Mouse (Mus musculus) midbrain, embryonic 16.5 days (tissue): ENCODE measurements at regions not wholly inside any gene's neighbourhood (a gene's known extent, or its start where the extent isn't known, plus 50 kb on each side); places are given as distances from the start of the nearest gene placed in this dataset.

Experiments used
- ATAC-seq: fragments of 200-750 bp; cut with Nextera tagmentation; 2 replicates; pipeline ENCODE4 v1.8.0; 2017; ENCODE audit warnings: moderate TSS enrichment
- H3K27ac ChIP-seq: fragments of 300-500 bp; sonication (generic); 2 replicates; pipeline ENCODE4 v1.5.1; 2014; ENCODE audit warnings: mild to moderate bottlenecking, low read length, mixed read lengths
- H3K27me3 ChIP-seq: fragments of 300-500 bp; sonication (generic); 2 replicates; pipeline ENCODE4 v1.6.1; 2014; ENCODE audit warnings: low read depth, low read length, mixed read lengths; ENCODE audit not compliant: control insufficient read depth, insufficient read depth
- H3K36me3 ChIP-seq: fragments of 300-500 bp; sonication (generic); 2 replicates; pipeline ENCODE4 v1.6.1; 2014; ENCODE audit warnings: mild to moderate bottlenecking, low read length, moderate library complexity, mixed read lengths; ENCODE audit not compliant: control insufficient read depth, insufficient read depth
- H3K4me1 ChIP-seq: fragments of 300-500 bp; sonication (generic); 2 replicates; pipeline ENCODE4 v1.6.1; 2014; ENCODE audit warnings: mild to moderate bottlenecking, low read length, mixed read lengths; ENCODE audit not compliant: control insufficient read depth, insufficient read depth
- H3K4me2 ChIP-seq: fragments of 300-500 bp; sonication (generic); 2 replicates; pipeline ENCODE4 v1.6.1; 2014; ENCODE audit warnings: mild to moderate bottlenecking, low read length, mixed read lengths
- H3K4me3 ChIP-seq: fragments of 300-500 bp; sonication (generic); 2 replicates; pipeline ENCODE4 v1.5.1; 2014; ENCODE audit warnings: low read depth, mild to moderate bottlenecking, low read length, moderate library complexity, mixed read lengths
- H3K9ac ChIP-seq: fragments of 300-500 bp; sonication (generic); 2 replicates; pipeline ENCODE4 v1.6.1; 2014; ENCODE audit warnings: low read depth, low read length, mixed read lengths
- H3K9me3 ChIP-seq: fragments of 300-500 bp; sonication (generic); replicated peaks from 2 replicates; pipeline ENCODE4 v1.6.1; 2014; ENCODE audit warnings: mild to moderate bottlenecking, low read length, mixed read lengths; ENCODE audit not compliant: control insufficient read depth, poor library complexity, severe bottlenecking
- WGBS: fragments of 180-500 bp; shearing (Covaris S2); extraction: QIAGEN DNeasy Blood & Tissue Kit; methylation state at CpG from one replicate; pipeline ENCODE4 v1.1.7; 2014; 5-methylcytosine and 5-hydroxymethylcytosine counted together

DNA sequence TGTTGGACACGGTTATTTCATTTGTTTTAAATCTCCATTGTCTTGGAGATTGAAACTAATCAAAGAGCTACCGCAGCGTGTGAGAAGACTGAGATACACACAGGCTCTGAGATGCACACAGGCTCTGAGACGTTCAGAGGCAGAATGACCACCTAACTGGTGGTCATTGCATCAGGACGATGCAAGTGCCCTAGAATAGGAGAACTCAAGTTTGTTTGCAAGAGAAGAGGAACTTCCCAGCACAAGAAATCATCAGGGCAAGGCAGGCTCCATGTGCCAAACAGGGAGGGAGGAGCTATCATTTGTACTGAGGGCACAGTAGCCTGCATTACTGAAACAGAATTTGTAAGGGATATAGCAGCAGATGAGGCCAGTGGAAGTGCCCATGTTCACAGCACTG is 190.7 kb upstream of the Lpp start:
- no peaks in the 10 kb centered on the region for H3K9me3 ChIP-seq
- H3K36me3 ChIP-seq: no peaks in the 10 kb centered on the region
- H3K4me3 ChIP-seq: no peak overlapping the region
- WGBS: 81% methylated on average over 5 of the region's 5 CpGs
- no peak overlapping the region for H3K27ac ChIP-seq
- no peak overlapping the region for H3K9ac ChIP-seq
- no peaks in the 10 kb centered on the region for H3K4me1 ChIP-seq
- no peak overlapping the region for H3K4me2 ChIP-seq
- H3K27me3 ChIP-seq: no peaks in the 10 kb centered on the region
- no peak for ATAC-seq

DNA sequence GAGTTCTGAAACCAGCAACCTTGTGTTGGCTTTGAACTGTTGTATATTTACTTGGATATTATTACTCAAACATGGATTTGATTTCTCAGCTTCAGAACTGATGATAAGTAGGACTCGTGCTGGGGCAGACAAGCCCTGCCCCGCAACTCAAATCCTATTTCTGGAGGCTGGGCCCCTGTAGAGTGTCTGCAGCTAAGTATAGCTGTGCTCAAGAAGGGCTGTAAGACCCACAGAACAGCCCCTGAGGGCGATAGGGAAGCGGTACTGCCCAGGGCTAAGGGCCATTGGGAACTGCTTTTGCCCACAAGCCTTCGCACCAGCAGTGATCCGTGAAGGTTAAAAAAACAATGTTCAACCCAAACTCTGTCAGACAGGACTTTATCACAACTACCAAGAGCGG is 191.9 kb upstream of the Lpp start:
- 89% methylated on average over 7 of the region's 7 CpGs for WGBS
- H3K27ac ChIP-seq: no peak overlapping the region

DNA sequence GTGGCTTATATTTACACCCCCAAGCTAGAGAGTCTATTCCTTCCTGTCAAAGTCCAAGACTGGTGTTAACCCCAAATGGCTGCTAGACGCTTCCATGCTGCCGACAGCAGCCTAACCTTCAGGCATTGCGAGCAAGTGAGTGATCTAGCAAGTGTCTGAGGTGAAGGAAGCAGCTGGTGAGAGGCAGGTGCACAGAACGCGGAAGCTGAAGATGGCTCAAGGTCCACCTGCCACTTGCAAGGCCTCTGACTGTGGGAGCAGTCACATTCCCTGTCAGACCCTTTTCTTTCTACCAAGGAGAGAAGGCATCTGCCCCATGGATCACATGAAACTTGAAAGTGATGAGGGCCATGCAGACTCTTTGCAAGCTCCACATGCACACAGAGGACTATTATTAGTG is 193.1 kb upstream of the Lpp start:
- Histone ChIP-seq H3K9me3 (no peaks in the 10 kb centered on the region), H3K27ac (no peak overlapping the region), H3K4me1 (no peaks in the 10 kb centered on the region), H3K27me3 (no peaks in the 10 kb centered on the region), H3K4me3 (no peak overlapping the region), H3K36me3 (no peaks in the 10 kb centered on the region), H3K4me2 (no peak overlapping the region), H3K9ac (no peak overlapping the region)
- ATAC-seq: no peak
- WGBS: 90% methylated on average over 5 of the region's 5 CpGs

More for the DNA sequence above, 191.9 kb upstream of the Lpp start:
- H3K9me3 ChIP-seq: no peaks in the 10 kb centered on the region
- H3K4me2 ChIP-seq: no peak overlapping the region
- no peaks in the 10 kb centered on the region for H3K36me3 ChIP-seq
- H3K4me3 ChIP-seq: no peak overlapping the region
- ATAC-seq: no peak
- H3K9ac ChIP-seq: no peak overlapping the region
- H3K27me3 ChIP-seq: no peaks in the 10 kb centered on the region
- no peaks in the 10 kb centered on the region for H3K4me1 ChIP-seq

DNA sequence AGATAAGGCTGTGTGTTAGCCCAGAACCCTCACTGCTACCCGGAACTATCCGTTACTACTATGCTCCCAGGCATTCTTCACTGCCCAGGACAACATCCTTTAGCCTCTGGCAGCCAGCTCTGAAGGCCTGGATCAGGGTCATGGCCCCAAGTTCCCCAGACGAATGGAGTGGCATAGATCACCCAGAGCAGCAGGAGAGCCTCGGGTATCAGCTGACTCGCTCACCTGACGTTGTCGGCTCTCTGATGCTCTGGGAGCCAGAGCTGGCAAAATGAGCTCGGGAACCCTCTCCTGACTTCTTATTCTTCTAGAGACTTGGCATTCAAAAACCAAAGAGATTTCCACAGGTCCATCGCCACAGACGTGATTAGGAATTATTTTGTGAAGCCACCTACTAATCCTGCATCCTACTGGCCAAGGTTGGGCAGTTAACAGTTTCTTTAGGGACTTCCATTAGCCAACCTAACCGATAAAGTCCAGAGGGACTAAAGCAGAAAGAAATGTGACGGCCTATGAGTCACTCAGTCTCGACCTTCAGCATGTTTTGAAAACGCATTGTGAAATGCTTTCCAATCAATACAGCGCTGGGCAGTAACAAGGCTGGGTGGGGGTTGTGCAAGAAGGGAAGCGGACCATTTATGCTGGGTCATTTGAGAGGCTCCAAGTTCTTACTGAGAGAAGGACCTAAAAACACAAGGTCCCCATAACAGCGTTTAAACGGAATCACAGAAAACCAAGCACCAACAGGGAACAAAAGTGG is 193.7 kb upstream of the Lpp start:
- WGBS: 88% methylated on average over 18 of the region's 18 CpGs
- Histone ChIP-seq H3K4me3 (no peak overlapping the region), H3K27me3 (no peaks in the 10 kb centered on the region), H3K9me3 (no peaks in the 10 kb centered on the region), H3K4me2 (no peak overlapping the region), H3K4me1 (no peaks in the 10 kb centered on the region), H3K27ac (no peak overlapping the region), H3K9ac (no peak overlapping the region), H3K36me3 (no peaks in the 10 kb centered on the region)
- no peak for ATAC-seq

DNA sequence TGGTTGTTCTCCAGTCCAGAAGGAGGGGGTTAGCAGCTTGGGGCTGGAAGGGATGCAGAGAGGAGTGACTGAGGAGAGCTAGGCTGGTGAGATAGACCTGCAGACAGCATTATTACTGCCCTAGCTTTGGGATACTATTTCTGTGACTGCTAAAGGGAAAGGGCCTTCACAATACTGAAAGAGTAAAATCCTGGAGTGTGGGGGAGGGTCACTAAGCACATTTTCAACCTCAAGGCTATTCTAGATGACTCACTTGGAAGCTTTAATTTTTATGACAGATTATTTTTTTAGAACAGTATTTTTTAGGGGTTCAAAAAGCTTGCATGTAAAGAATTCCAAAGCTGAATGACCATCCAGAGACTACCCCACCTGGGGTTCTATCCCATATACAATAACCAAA is 195.0 kb upstream of the Lpp start:
- no peak overlapping the region for H3K27ac ChIP-seq
- H3K4me2 ChIP-seq: no peak overlapping the region
- no peak overlapping the region for H3K4me3 ChIP-seq
- H3K9ac ChIP-seq: no peak overlapping the region
- no peaks in the 10 kb centered on the region for H3K36me3 ChIP-seq
- no peaks in the 10 kb centered on the region for H3K9me3 ChIP-seq
- ATAC-seq: no peak
- H3K27me3 ChIP-seq: no peaks in the 10 kb centered on the region
- no peaks in the 10 kb centered on the region for H3K4me1 ChIP-seq

DNA sequence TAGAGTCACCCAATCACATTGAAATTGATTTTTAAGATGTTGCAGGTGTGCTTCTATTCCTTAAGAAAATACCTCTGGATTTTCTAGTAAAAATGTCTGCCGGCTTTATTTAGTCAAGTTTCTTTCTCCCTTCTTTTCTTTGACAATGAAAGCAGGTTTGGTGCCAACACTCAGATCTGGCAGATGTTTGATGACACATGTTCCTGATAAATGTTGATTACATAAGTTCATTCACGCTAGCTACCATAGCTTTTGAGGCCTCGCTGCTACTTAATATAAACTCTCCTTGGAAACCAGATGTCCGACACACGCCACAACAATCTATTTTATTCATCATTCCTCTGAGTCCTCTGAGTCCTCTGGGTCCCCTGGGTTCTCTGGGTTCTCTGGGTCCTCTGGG is 195.7 kb upstream of the Lpp start:
- Histone ChIP-seq H3K27me3 (no peaks in the 10 kb centered on the region), H3K4me3 (no peak overlapping the region), H3K9me3 (no peaks in the 10 kb centered on the region), H3K27ac (no peak overlapping the region), H3K9ac (no peak overlapping the region), H3K36me3 (no peaks in the 10 kb centered on the region), H3K4me1 (no peaks in the 10 kb centered on the region), H3K4me2 (no peak overlapping the region)
- 87% methylated on average over 5 of the region's 5 CpGs for WGBS
- no peak for ATAC-seq

DNA sequence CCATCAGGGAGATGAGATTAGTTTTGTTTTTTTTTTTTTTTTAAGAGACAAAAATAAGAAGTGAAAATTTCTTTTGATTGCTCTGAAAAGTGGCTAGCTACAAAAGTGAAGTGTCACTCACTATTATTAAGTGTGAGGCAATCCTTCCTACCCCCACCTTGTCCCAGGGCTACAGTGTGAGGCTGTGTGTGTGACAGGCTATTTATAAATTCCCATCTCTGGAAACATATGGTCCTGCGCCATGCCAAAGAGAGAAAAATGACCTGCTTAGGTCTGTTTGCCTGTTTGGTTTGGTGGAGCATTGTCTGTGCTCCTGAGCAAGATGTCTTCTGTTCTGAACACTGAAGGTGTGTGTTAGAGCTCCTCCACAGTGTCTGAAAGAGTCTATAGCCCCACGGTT is 199.4 kb upstream of the Lpp start:
- no peak for ATAC-seq
- Histone ChIP-seq H3K4me2 (no peak overlapping the region), H3K4me3 (no peak overlapping the region), H3K36me3 (no peaks in the 10 kb centered on the region), H3K9me3 (no peaks in the 10 kb centered on the region), H3K27me3 (no peaks in the 10 kb centered on the region), H3K27ac (no peak overlapping the region), H3K9ac (no peak overlapping the region), H3K4me1 (no peaks in the 10 kb centered on the region)
- WGBS: 85% methylated on average over 2 of the region's 2 CpGs

DNA sequence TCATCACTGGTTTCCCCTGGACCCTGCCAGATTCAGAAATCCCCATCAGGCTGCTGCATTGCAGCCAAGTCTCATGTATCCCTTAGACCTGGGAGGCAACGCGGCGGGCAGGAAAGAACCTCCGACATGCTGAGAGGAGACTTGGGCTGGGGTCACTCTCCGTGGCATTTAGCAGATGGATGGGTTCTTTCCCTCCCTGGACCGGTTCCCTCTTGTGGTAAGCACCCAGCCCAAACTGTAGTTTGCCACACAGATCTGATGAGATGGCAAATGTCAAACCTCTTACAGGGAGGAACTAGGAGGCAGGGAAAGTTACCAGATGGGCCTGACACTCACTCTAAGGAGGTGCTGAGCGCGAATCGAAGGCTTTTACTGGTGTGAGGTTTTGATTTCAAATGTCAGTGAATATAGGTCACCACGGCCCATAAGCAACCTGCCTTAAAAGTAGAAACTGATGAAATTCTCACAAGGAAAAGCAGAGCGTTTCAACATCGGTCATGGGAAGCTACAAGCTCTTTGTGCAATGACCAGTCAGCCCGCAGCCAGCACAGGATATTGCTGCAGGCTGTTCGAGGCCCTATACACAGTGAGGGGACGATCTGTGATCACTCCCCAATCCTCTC is 199.9 kb upstream of the Lpp start:
- no peaks in the 10 kb centered on the region for H3K27me3 ChIP-seq
- H3K4me2 ChIP-seq: no peak overlapping the region
- H3K4me3 ChIP-seq: no peak overlapping the region
- 78% methylated on average over 15 of the region's 15 CpGs for WGBS
- H3K27ac ChIP-seq: no peak overlapping the region
- H3K36me3 ChIP-seq: no peaks in the 10 kb centered on the region
- H3K9ac ChIP-seq: no peak overlapping the region
- ATAC-seq: no peak
- no peaks in the 10 kb centered on the region for H3K9me3 ChIP-seq
- no peaks in the 10 kb centered on the region for H3K4me1 ChIP-seq

DNA sequence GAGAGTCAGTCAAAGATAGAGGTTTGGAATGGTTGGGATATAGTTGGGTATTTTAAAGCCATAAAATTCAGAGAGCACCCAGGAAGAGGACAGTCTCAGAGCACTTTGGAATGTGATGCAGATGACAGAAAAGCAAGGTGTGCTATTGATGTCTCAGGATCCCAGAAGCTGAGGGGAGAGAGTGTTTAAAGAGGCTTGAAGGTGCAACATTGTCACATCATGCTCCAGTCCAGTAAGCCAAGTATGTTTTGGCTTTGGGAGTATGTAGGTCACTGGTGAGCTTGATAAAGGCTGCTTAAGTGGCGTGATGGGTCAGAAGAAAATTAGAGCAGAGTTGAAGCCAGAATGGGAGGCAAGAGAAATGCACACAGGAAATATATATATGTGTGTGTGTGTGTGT is 201.3 kb upstream of the Lpp start:
- no peak overlapping the region for H3K27ac ChIP-seq
- no peaks in the 10 kb centered on the region for H3K9me3 ChIP-seq
- ATAC-seq: no peak
- no peak overlapping the region for H3K4me2 ChIP-seq
- H3K4me1 ChIP-seq: no peaks in the 10 kb centered on the region
- 100% methylated on average over 1 of the region's 1 CpGs for WGBS
- no peak overlapping the region for H3K4me3 ChIP-seq
- H3K36me3 ChIP-seq: no peaks in the 10 kb centered on the region
- no peak overlapping the region for H3K9ac ChIP-seq
- no peaks in the 10 kb centered on the region for H3K27me3 ChIP-seq
